Mouse (Mus musculus) mouse trophoblast stem cell (cell line): Measurements from ENCODE around the gene Chst8.

Experiments used
- in situ Hi-C, 2 experiments: fragments of 300-500 bp; cut with MseI, MboI; formaldehyde crosslinking; loops; 2 replicates in 1 of 2; 3 replicates in 1 of 2; pipeline ENCODE4 v1.15.1; 2025

The Chst8 gene

GRCm38 (mm10) chr7:34639798-34640197 lies 172.7 kb downstream of the Chst8 start:
- in situ Hi-C loops = no loop called here

- in situ Hi-C loops = no loop called here
Measured at GRCm38 (mm10) chr7:34636661-34637060, 175.8 kb downstream of the Chst8 start.

- in situ Hi-C loops = no loop called here
Measured at GRCm38 (mm10) chr7:34632966-34633742, 179.4 kb downstream of the Chst8 start.

GRCm38 (mm10) chr7:34630211-34631085 lies 182.1 kb downstream of the Chst8 start:
- in situ Hi-C loops = no loop called here

GRCm38 (mm10) chr7:34629702-34630210 lies 182.8 kb downstream of the Chst8 start:
- in situ Hi-C loops = no loop called here
